Mouse (Mus musculus) hindbrain, embryonic 12.5 days (tissue): ENCODE measurements around the gene Lrtm2. TPM values are rescaled to one million over a fixed set of nuclear protein-coding genes. Genes with fewer than 3 reads are reported as not detected.

Source experiments
- ATAC-seq: fragments of 200-750 bp; cut with Nextera tagmentation; 2 replicates; pipeline ENCODE4 v1.8.0; 2017; ENCODE audit warnings: moderate TSS enrichment; ENCODE audit not compliant: low FRiP score
- H3K27ac ChIP-seq: fragments of 300-500 bp; sonication (generic); 2 replicates; pipeline ENCODE4 v1.5.1; 2016; ENCODE audit warnings: mild to moderate bottlenecking
- H3K27me3 ChIP-seq: fragments of 300-500 bp; sonication (generic); 2 replicates; pipeline ENCODE4 v1.6.1; 2016; ENCODE audit warnings: mild to moderate bottlenecking
- H3K36me3 ChIP-seq: fragments of 300-500 bp; sonication (generic); 2 replicates; pipeline ENCODE4 v1.6.1; 2016; ENCODE audit warnings: mild to moderate bottlenecking
- H3K4me1 ChIP-seq: fragments of 300-500 bp; sonication (generic); 2 replicates; pipeline ENCODE4 v1.6.1; 2016
- H3K4me2 ChIP-seq: fragments of 300-500 bp; sonication (generic); replicated peaks from 2 replicates; pipeline ENCODE4 v1.6.1; 2016; ENCODE audit warnings: mild to moderate bottlenecking
- H3K4me3 ChIP-seq: fragments of 300-500 bp; sonication (generic); 2 replicates; pipeline ENCODE4 v1.5.1; 2016; ENCODE audit warnings: mild to moderate bottlenecking
- H3K9ac ChIP-seq: fragments of 300-500 bp; sonication (generic); 2 replicates; pipeline ENCODE4 v1.6.1; 2016; ENCODE audit warnings: mild to moderate bottlenecking, moderate library complexity
- H3K9me3 ChIP-seq: fragments of 300-500 bp; sonication (generic); replicated peaks from 2 replicates; pipeline ENCODE4 v1.6.1; 2016; ENCODE audit warnings: mild to moderate bottlenecking
- whole genome bisulfite sequencing: fragments of 180-500 bp; shearing (Covaris S2); methylation state at CpG from one replicate; pipeline ENCODE4 v1.1.7; 2016; 5-methylcytosine and 5-hydroxymethylcytosine counted together
- polyA plus RNA-seq: library from polyadenylated mRNA; unstranded; fragments of >200 nt; fragmentation: Nextera tagmentation; extraction: Ambion mirVana; gene quantifications from 2 replicates; pipeline ENCODE4 v1.2.1, GENCODE M21; 2016

Gene Lrtm2
- polyA plus RNA-seq, 1 experiment from 2014 or later = 0.80 TPM

DNA sequence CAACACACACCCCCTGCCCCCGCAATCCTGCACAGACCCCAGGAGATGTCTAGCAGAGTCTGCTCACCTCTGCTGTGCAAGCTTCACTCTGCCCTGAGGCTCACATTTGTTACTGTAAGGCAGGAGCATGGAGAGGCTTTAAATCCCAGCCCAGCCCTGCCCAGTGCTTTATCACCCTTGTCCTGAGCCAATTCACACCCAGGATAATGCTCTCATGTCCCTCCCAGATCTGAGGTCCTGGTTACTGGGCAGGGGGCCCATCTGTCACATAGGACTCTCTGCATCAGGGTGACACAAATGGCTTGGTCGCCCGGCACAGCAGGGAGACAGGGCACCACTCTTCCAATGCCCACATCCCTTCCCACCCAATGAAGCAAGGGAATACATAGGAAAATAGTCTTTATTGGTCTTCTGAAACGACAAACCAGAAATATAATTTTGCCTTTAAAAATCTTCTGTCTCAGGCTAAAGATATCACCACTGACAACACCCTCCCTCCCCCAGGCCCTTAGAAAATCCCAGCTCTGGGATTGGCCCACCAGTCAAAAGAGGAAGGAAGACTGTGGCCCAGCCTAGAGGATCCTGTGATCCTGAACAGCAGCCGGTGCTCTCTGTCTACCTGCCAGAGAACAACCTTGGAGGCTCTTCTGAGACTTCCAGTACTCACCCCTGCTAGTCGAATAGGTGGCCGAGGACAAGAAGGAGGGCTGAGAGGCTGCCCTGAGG is 15.7 kb downstream of the Lrtm2 start:
- H3K27me3 ChIP-seq = no peaks in the 10 kb centered on the region
- H3K9me3 ChIP-seq = no peaks in the 10 kb centered on the region
- no peak overlapping the region for H3K4me3 ChIP-seq
- H3K4me2 ChIP-seq = no peak overlapping the region
- H3K36me3 ChIP-seq = no peaks in the 10 kb centered on the region
- ATAC-seq = no peak
- H3K9ac ChIP-seq = no peak overlapping the region
- WGBS = 62% methylated on average over 7 of the region's 7 CpGs
- H3K4me1 ChIP-seq = peaks cover 22% of the 10 kb centered on the region
- H3K27ac ChIP-seq = no peak overlapping the region

- WGBS = 53% methylated on average over 14 of the region's 14 CpGs
Measured at GRCm38 (mm10) chr6:119313588-119314375, 16.8 kb downstream of the Lrtm2 start.

DNA sequence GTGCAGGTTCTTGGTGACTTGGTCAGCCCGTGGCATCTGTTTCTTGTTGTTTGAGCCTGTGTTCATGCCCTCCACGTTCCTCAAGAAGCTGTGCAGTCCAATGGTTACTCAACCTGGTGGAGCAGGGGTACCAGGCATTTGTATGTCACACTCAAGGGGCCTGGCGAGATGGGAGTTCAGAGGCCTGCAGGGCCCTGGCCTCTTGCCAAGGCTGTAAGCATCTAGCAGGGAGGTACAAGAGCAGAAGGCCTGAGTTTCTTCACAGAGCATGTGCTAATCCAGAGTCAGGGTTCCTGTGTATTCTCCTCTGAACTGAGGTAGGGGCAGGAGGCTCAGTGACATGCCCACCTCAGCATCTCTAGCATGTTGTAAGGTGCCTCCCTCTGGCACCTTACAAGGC is 17.5 kb downstream of the Lrtm2 start:
- H3K27me3 ChIP-seq = no peaks in the 10 kb centered on the region
- no peaks in the 10 kb centered on the region for H3K9me3 ChIP-seq
- H3K4me3 ChIP-seq = no peak overlapping the region
- H3K9ac ChIP-seq = no peak overlapping the region
- WGBS = 65% methylated on average over 3 of the region's 3 CpGs
- H3K27ac ChIP-seq = no peak overlapping the region
- no peaks in the 10 kb centered on the region for H3K36me3 ChIP-seq
- H3K4me1 ChIP-seq = peaks cover 19% of the 10 kb centered on the region
- ATAC-seq = no peak
- H3K4me2 ChIP-seq = no peak overlapping the region

More at GRCm38 (mm10) chr6:119313588-119314375, 16.8 kb downstream of the Lrtm2 start:
- Histone ChIP-seq H3K4me1 (peaks cover 22% of the 10 kb centered on the region), H3K27ac (no peak overlapping the region), H3K4me2 (no peak overlapping the region), H3K36me3 (no peaks in the 10 kb centered on the region), H3K27me3 (no peaks in the 10 kb centered on the region), H3K9me3 (no peaks in the 10 kb centered on the region), H3K4me3 (no peak overlapping the region), H3K9ac (no peak overlapping the region)
- peak; percentile 53 for ATAC-seq

GRCm38 (mm10) chr6:119312381-119312780 is 18.2 kb downstream of the Lrtm2 start:
- no peak for ATAC-seq
- no peak overlapping the region for H3K27ac ChIP-seq
- H3K4me1 ChIP-seq = peaks cover 18% of the 10 kb centered on the region
- no peak overlapping the region for H3K4me2 ChIP-seq
- H3K9me3 ChIP-seq = no peaks in the 10 kb centered on the region
- peaks cover 3% of the 10 kb centered on the region; the same call in 1 of the 2 replicates for H3K27me3 ChIP-seq
- WGBS = 87% methylated on average over 6 of the region's 6 CpGs
- no peak overlapping the region for H3K4me3 ChIP-seq
- H3K9ac ChIP-seq = no peak overlapping the region
- H3K36me3 ChIP-seq = no peaks in the 10 kb centered on the region

- no peak overlapping the region for H3K4me3 ChIP-seq
- H3K9me3 ChIP-seq = no peaks in the 10 kb centered on the region
- no peak overlapping the region for H3K4me2 ChIP-seq
- no peak for ATAC-seq
- H3K9ac ChIP-seq = no peak overlapping the region
- no peaks in the 10 kb centered on the region for H3K36me3 ChIP-seq
- no peak overlapping the region for H3K27ac ChIP-seq
- H3K4me1 ChIP-seq = peaks cover 18% of the 10 kb centered on the region
- peaks cover 5% of the 10 kb centered on the region; the same call in 1 of the 2 replicates for H3K27me3 ChIP-seq
- WGBS = 64% methylated on average over 9 of the region's 9 CpGs
Measured at GRCm38 (mm10) chr6:119310176-119310575, 20.4 kb downstream of the Lrtm2 start.

DNA sequence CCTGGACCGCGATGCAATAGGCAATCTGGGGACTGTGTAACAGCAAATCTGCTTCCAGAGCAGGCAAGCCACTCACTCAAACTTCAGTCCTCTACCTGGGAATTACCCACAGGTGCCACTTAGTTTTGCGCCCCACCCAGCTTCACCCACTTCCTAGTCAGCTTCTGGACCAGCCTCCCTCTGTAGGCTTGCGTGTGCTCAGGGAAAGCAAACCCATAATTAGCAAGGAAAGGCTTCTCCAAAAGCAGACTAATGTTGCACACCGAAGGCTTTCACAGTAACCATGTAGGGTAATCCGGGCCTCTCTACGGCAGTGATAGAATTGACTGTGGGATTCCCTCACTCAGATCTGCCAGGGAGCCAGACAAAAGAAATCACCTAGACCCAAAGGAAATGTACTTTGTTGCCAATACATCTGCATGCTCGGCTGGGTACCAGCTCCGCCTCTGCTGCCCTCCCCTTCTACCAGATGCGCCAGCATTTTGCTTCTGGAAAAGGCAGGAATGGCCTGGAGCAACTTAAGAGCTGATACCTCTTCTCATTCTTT is 22.6 kb downstream of the Lrtm2 start:
- no peaks in the 10 kb centered on the region for H3K36me3 ChIP-seq
- WGBS = 56% methylated on average over 10 of the region's 10 CpGs
- no peak for ATAC-seq
- peaks cover 5% of the 10 kb centered on the region; the same call in 1 of the 2 replicates for H3K27me3 ChIP-seq
- no peak overlapping the region for H3K27ac ChIP-seq
- H3K9me3 ChIP-seq = no peaks in the 10 kb centered on the region
- no peak overlapping the region for H3K4me3 ChIP-seq
- no peak overlapping the region for H3K9ac ChIP-seq
- no peak overlapping the region for H3K4me2 ChIP-seq
- H3K4me1 ChIP-seq = no peaks in the 10 kb centered on the region

- no peak for ATAC-seq
Measured at GRCm38 (mm10) chr6:119303331-119303730, 27.2 kb downstream of the Lrtm2 start.

DNA sequence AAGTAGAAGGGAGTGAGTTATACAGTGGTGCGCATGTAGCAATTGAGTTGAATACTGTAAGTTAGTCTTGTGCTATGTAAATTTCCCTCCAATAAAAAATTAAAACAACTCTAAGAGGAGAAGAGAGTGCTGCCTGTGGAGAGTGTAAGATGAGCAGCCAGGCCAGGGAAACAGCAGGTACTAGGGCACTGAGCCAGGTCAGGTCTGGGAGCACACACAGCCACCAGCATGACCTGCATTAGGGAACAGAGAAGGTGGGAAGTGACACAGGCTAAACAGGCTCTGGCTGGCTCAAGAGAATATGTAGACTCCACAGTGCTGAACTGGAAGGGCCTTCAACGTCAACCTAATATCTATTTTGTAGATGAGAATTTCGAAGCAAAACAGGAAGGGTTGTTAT is 29.3 kb downstream of the Lrtm2 start:
- no peak overlapping the region for H3K9ac ChIP-seq
- H3K4me2 ChIP-seq = no peak overlapping the region
- no peaks in the 10 kb centered on the region for H3K27me3 ChIP-seq
- no peak overlapping the region for H3K4me3 ChIP-seq
- no peaks in the 10 kb centered on the region for H3K9me3 ChIP-seq
- 92% methylated on average over 3 of the region's 3 CpGs for WGBS
- no peak overlapping the region for H3K27ac ChIP-seq
- ATAC-seq = no peak
- H3K4me1 ChIP-seq = no peaks in the 10 kb centered on the region
- no peaks in the 10 kb centered on the region for H3K36me3 ChIP-seq

More at GRCm38 (mm10) chr6:119303331-119303730, 27.2 kb downstream of the Lrtm2 start:
- Histone ChIP-seq H3K4me2 (no peak overlapping the region), H3K27ac (no peak overlapping the region), H3K4me1 (no peaks in the 10 kb centered on the region), H3K9ac (no peak overlapping the region), H3K36me3 (no peaks in the 10 kb centered on the region), H3K9me3 (no peaks in the 10 kb centered on the region), H3K27me3 (peaks cover 5% of the 10 kb centered on the region; the same call in 1 of the 2 replicates), H3K4me3 (no peak overlapping the region)
- WGBS = 94% methylated on average over 6 of the region's 6 CpGs

DNA sequence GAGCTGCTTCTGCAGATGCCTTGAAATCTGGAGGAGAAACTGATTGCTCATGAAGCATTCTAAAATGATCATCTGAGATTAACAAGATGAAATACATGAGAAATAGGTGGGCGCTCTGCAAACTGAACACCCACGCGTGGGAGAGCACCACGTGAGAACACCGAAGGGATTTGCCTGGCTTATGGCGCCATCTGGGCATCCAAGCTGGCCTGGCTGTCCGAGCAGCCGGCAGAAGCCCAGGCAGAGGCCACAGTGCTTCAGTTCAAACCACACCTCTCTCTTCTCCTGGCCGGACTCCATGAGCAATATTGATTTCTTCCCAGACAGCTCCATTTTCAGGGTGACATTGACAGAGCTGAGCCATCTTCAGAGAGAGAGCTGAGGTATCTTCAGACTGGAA is 49.8 kb downstream of the Lrtm2 start:
- Histone ChIP-seq H3K4me3 (no peak overlapping the region), H3K27ac (no peak overlapping the region), H3K27me3 (no peaks in the 10 kb centered on the region), H3K36me3 (no peaks in the 10 kb centered on the region), H3K9me3 (peaks cover 4% of the 10 kb centered on the region), H3K4me2 (no peak overlapping the region), H3K9ac (no peak overlapping the region), H3K4me1 (peaks cover 8% of the 10 kb centered on the region; the same call in 1 of the 2 replicates)
- ATAC-seq = no peak
- 82% methylated on average over 9 of the region's 9 CpGs for WGBS

GRCm38 (mm10) chr6:119276713-119277112 is 53.9 kb downstream of the Lrtm2 start:
- H3K4me3 ChIP-seq = no peak overlapping the region
- H3K4me1 ChIP-seq = peaks cover 8% of the 10 kb centered on the region; the same call in 1 of the 2 replicates
- no peak overlapping the region for H3K4me2 ChIP-seq
- no peak for ATAC-seq
- no peaks in the 10 kb centered on the region for H3K27me3 ChIP-seq
- H3K36me3 ChIP-seq = no peaks in the 10 kb centered on the region
- WGBS = 72% methylated on average over 2 of the region's 2 CpGs
- no peak overlapping the region for H3K9ac ChIP-seq
- no peak overlapping the region for H3K27ac ChIP-seq
- no peaks in the 10 kb centered on the region for H3K9me3 ChIP-seq
